Mouse (Mus musculus): ENCODE measurements around the gene Tmc3.

GRCm38 (mm10) chr7:83635726-83636125 lies 51.0 kb downstream of the Tmc3 start:
- TF ChIP-seq CTCF (IDR thresholded peaks at IDR 0.05; ENCODE audit: low read depth, low read length) (no peak), EP300 (IDR thresholded peaks at IDR 0.05; ENCODE audit: insufficient read depth, low read depth, low read length) (no peak)
